Mouse (Mus musculus): ENCODE results near the gene Iqcn.

GRCm38 (mm10) chr8:70742176-70742575, 38.9 kb downstream of the Iqcn start:
- no peak for TF ChIP-seq POLR2A (IDR thresholded peaks at IDR 0.05; ENCODE audit: borderline replicate concordance, extremely low read depth, insufficient read depth, insufficient read length, poor library complexity, severe bottlenecking)
- TF ChIP-seq CTCF (IDR thresholded peaks at IDR 0.05; ENCODE audit: borderline replicate concordance, extremely low read depth, insufficient read depth, insufficient read length), result no peak

All from brain, embryonic 14.5 days (tissue).